Mouse (Mus musculus): Measurements from ENCODE around the gene Plrg1. TPM values are rescaled to one million over a fixed set of nuclear protein-coding genes. Genes with fewer than 3 reads are reported as not detected.

Gene Plrg1
- polyA plus RNA-seq, 2 experiments: 93.3 to 101 TPM

GRCm38 (mm10) chr3:83038865-83039264 is 16.5 kb upstream of the Plrg1 start:
- Histone ChIP-seq H3K4me1 (ENCODE audit: control insufficient read depth, insufficient read depth, low read length) (no peaks in the 10 kb centered on the region), H3K27me3 (ENCODE audit: control insufficient read depth, insufficient read depth, low read length) (no peaks in the 10 kb centered on the region), H3K4me2 (replicated peaks; ENCODE audit: low read depth, low read length, severe bottlenecking) (no peak overlapping the region), H3K36me3 (ENCODE audit: control insufficient read depth, insufficient read depth, low read length) (no peaks in the 10 kb centered on the region), H3K4me3 (replicated peaks; ENCODE audit: low read length) (no peak overlapping the region), H3K27ac (replicated peaks; ENCODE audit: low read depth, low read length) (no peak overlapping the region), H3K9me3 (ENCODE audit: control insufficient read depth, low read length) (no peaks in the 10 kb centered on the region), H3K9ac (ENCODE audit: low read depth, low read length, severe bottlenecking) (no peak overlapping the region)
- ATAC-seq (ENCODE audit: low FRiP score, low read depth) (no peak), DNase-seq (ENCODE audit: low spot score) (no peak)
- 77% methylated on average over 2 of the region's 2 CpGs for WGBS
- TF ChIP-seq POLR2A (IDR thresholded peaks at IDR 0.05; ENCODE audit: borderline replicate concordance, extremely low read depth, insufficient read depth, insufficient read length): no peak

- ATAC-seq (ENCODE audit: low FRiP score, low read depth) (no peak), DNase-seq (ENCODE audit: low spot score) (no peak)
- Histone ChIP-seq H3K9ac (ENCODE audit: low read depth, low read length, severe bottlenecking) (no peak overlapping the region), H3K4me3 (replicated peaks; ENCODE audit: low read length) (no peak overlapping the region), H3K9me3 (ENCODE audit: control insufficient read depth, low read length) (no peaks in the 10 kb centered on the region), H3K4me1 (ENCODE audit: control insufficient read depth, insufficient read depth, low read length) (no peaks in the 10 kb centered on the region), H3K27ac (replicated peaks; ENCODE audit: low read depth, low read length) (no peak overlapping the region), H3K27me3 (ENCODE audit: control insufficient read depth, insufficient read depth, low read length) (no peaks in the 10 kb centered on the region), H3K36me3 (ENCODE audit: control insufficient read depth, insufficient read depth, low read length) (no peaks in the 10 kb centered on the region), H3K4me2 (replicated peaks; ENCODE audit: low read depth, low read length, severe bottlenecking) (no peak overlapping the region)
- WGBS: 68% methylated on average over 4 of the region's 4 CpGs
- no peak for TF ChIP-seq POLR2A (IDR thresholded peaks at IDR 0.05; ENCODE audit: borderline replicate concordance, extremely low read depth, insufficient read depth, insufficient read length)
Observed at GRCm38 (mm10) chr3:83039666-83040065, 15.7 kb upstream of the Plrg1 start.

GRCm38 (mm10) chr3:83042451-83042850 is 12.9 kb upstream of the Plrg1 start:
- Histone ChIP-seq H3K4me2 (replicated peaks; ENCODE audit: low read depth, low read length, severe bottlenecking) (no peak overlapping the region), H3K9ac (ENCODE audit: low read depth, low read length, severe bottlenecking) (no peak overlapping the region), H3K9me3 (ENCODE audit: control insufficient read depth, low read length) (no peaks in the 10 kb centered on the region), H3K4me3 (replicated peaks; ENCODE audit: low read length) (no peak overlapping the region), H3K4me1 (ENCODE audit: control insufficient read depth, insufficient read depth, low read length) (no peaks in the 10 kb centered on the region), H3K36me3 (ENCODE audit: control insufficient read depth, insufficient read depth, low read length) (no peaks in the 10 kb centered on the region), H3K27me3 (ENCODE audit: control insufficient read depth, insufficient read depth, low read length) (no peaks in the 10 kb centered on the region), H3K27ac (replicated peaks; ENCODE audit: low read depth, low read length) (no peak overlapping the region)
- TF ChIP-seq POLR2A (IDR thresholded peaks at IDR 0.05; ENCODE audit: borderline replicate concordance, extremely low read depth, insufficient read depth, insufficient read length): no peak
- WGBS: 83% methylated on average over 5 of the region's 5 CpGs
- ATAC-seq (ENCODE audit: low FRiP score, low read depth) (no peak), DNase-seq (ENCODE audit: low spot score) (no peak)

GRCm38 (mm10) chr3:83046649-83047048 is 8.7 kb upstream of the Plrg1 start:
- Histone ChIP-seq H3K9ac (ENCODE audit: low read depth, low read length, severe bottlenecking) (no peak overlapping the region), H3K4me3 (replicated peaks; ENCODE audit: low read length) (no peak overlapping the region), H3K4me2 (replicated peaks; ENCODE audit: low read depth, low read length, severe bottlenecking) (no peak overlapping the region), H3K27me3 (ENCODE audit: control insufficient read depth, insufficient read depth, low read length) (no peaks in the 10 kb centered on the region), H3K27ac (replicated peaks; ENCODE audit: low read depth, low read length) (no peak overlapping the region), H3K4me1 (ENCODE audit: control insufficient read depth, insufficient read depth, low read length) (no peaks in the 10 kb centered on the region), H3K36me3 (ENCODE audit: control insufficient read depth, insufficient read depth, low read length) (no peaks in the 10 kb centered on the region), H3K9me3 (ENCODE audit: control insufficient read depth, low read length) (no peaks in the 10 kb centered on the region)
- DNase-seq (ENCODE audit: low spot score): no peak
- no peak for ATAC-seq (ENCODE audit: low FRiP score, low read depth)
- 88% methylated on average over 11 of the region's 11 CpGs for WGBS
- TF ChIP-seq POLR2A (IDR thresholded peaks at IDR 0.05; ENCODE audit: borderline replicate concordance, extremely low read depth, insufficient read depth, insufficient read length): no peak

GRCm38 (mm10) chr3:83049680-83050079 is 5.6 kb upstream of the Plrg1 start, which contains the start of gene Fgb:
TSS of gene Fgb (minus strand) at chr3:83049863.
- TF ChIP-seq POLR2A (IDR thresholded peaks at IDR 0.05; ENCODE audit: borderline replicate concordance, extremely low read depth, insufficient read depth, insufficient read length): no peak
- WGBS: 84% methylated on average over 8 of the region's 8 CpGs
- no peaks in the 10 kb centered on the region for H3K4me1 ChIP-seq (ENCODE audit: control insufficient read depth, insufficient read depth, low read length)
- no peaks in the 10 kb centered on the region for H3K27me3 ChIP-seq (ENCODE audit: control insufficient read depth, insufficient read depth, low read length)
- no peak within 1 kb of the TSS for H3K27ac ChIP-seq (replicated peaks; ENCODE audit: low read depth, low read length)
- no peak within 1 kb of the TSS for H3K9ac ChIP-seq (ENCODE audit: low read depth, low read length, severe bottlenecking)
- ATAC-seq (ENCODE audit: low FRiP score, low read depth): no peak
- no peaks in the 10 kb centered on the region for H3K9me3 ChIP-seq (ENCODE audit: control insufficient read depth, low read length)
- no peak for DNase-seq (ENCODE audit: low spot score)
- H3K36me3 ChIP-seq (ENCODE audit: control insufficient read depth, insufficient read depth, low read length): no peaks in the 10 kb centered on the region
- no peak within 1 kb of the TSS for H3K4me2 ChIP-seq (replicated peaks; ENCODE audit: low read depth, low read length, severe bottlenecking)
- H3K4me3 ChIP-seq (replicated peaks; ENCODE audit: low read length): no peak within 1 kb of the TSS

GRCm38 (mm10) chr3:83050661-83051060 is 4.7 kb upstream of the Plrg1 start:
- Histone ChIP-seq H3K27ac (replicated peaks; ENCODE audit: low read depth, low read length) (no peak overlapping the region), H3K9me3 (ENCODE audit: control insufficient read depth, low read length) (no peaks in the 10 kb centered on the region), H3K4me1 (ENCODE audit: control insufficient read depth, insufficient read depth, low read length) (no peaks in the 10 kb centered on the region), H3K4me3 (replicated peaks; ENCODE audit: low read length) (no peak overlapping the region), H3K36me3 (ENCODE audit: control insufficient read depth, insufficient read depth, low read length) (no peaks in the 10 kb centered on the region), H3K4me2 (replicated peaks; ENCODE audit: low read depth, low read length, severe bottlenecking) (no peak overlapping the region), H3K27me3 (ENCODE audit: control insufficient read depth, insufficient read depth, low read length) (no peaks in the 10 kb centered on the region), H3K9ac (ENCODE audit: low read depth, low read length, severe bottlenecking) (no peak overlapping the region)
- no peak for DNase-seq (ENCODE audit: low spot score)
- 83% methylated on average over 5 of the region's 5 CpGs for WGBS
- no peak for ATAC-seq (ENCODE audit: low FRiP score, low read depth)
- TF ChIP-seq POLR2A (IDR thresholded peaks at IDR 0.05; ENCODE audit: borderline replicate concordance, extremely low read depth, insufficient read depth, insufficient read length): no peak
